Mouse (Mus musculus): ENCODE data around the gene Chst10. TPM values are rescaled to one million over a fixed set of nuclear protein-coding genes. Genes with fewer than 3 reads are reported as not detected.

Gene Chst10
- polyA plus RNA-seq, 2 experiments from 2014 or later: 22.2 to 27.2 TPM

Other genes with a start within 250 kb of the Chst10 start
- 10 to 100 TPM; 11.9 to 15.1 TPM for gene Aff3, start 233.2 kb downstream of the Chst10 start, polyA plus RNA-seq (2017; shearing (Covaris generic))
- gene Lonrf2, start 61.5 kb downstream of the Chst10 start, polyA plus RNA-seq (2017; shearing (Covaris generic)): not detected
- gene Nms, start 41.0 kb upstream of the Chst10 start, polyA plus RNA-seq (2017; shearing (Covaris generic)): not detected
- 100 to 1,000 TPM; 146 to 148 TPM for gene Pdcl3, start 87.4 kb upstream of the Chst10 start, polyA plus RNA-seq (2017; shearing (Covaris generic))